Mouse (Mus musculus) brain, adult 2 months (tissue): ENCODE results near the gene Tfpi2.

Experiments used
- DNase-seq: peaks from one replicate; pipeline ENCODE4 v3.0.0; 2011; ENCODE audit warnings: low read depth, low spot score

The Tfpi2 gene

GRCm38 (mm10) chr6:3988750-3989149 is at the start of gene Tfpi2:
Tfpi2 (minus strand) TSS chr6:3988919.
- no peak for DNase-seq

GRCm38 (mm10) chr6:4030956-4031355 is 42.2 kb upstream of the Tfpi2 start:
- peak; percentile 49 for DNase-seq

- no peak for DNase-seq
These were observed 37.6 kb upstream of the Tfpi2 start for GRCm38 (mm10) chr6:4026367-4026766.

GRCm38 (mm10) chr6:4022645-4023044 is 33.9 kb upstream of the Tfpi2 start:
- DNase-seq = no peak

GRCm38 (mm10) chr6:4009548-4009947 is 20.8 kb upstream of the Tfpi2 start:
- no peak for DNase-seq

GRCm38 (mm10) chr6:4008501-4009040 is 19.9 kb upstream of the Tfpi2 start:
- no peak for DNase-seq

- DNase-seq = no peak
These were observed 16.1 kb upstream of the Tfpi2 start for GRCm38 (mm10) chr6:4004808-4005207.

- peak; percentile 50 for DNase-seq
These were observed 15.2 kb upstream of the Tfpi2 start, which contains the start of gene Gng11 for GRCm38 (mm10) chr6:4003890-4004306. Gng11 (plus strand) TSS chr6:4003904.

GRCm38 (mm10) chr6:4003445-4003844 is 14.7 kb upstream of the Tfpi2 start:
- peak; percentile 30 for DNase-seq

- peak; percentile 32 for DNase-seq
These were observed 12.0 kb upstream of the Tfpi2 start for GRCm38 (mm10) chr6:4000716-4001115.

GRCm38 (mm10) chr6:3999296-3999695 is 10.6 kb upstream of the Tfpi2 start:
- DNase-seq = peak; percentile 74

GRCm38 (mm10) chr6:3998089-3998488 is 9.4 kb upstream of the Tfpi2 start:
- no peak for DNase-seq

GRCm38 (mm10) chr6:3993492-3993891 is 4.8 kb upstream of the Tfpi2 start, which contains the start of gene Gngt1:
Gngt1 (plus strand) TSS chr6:3993792.
- no peak for DNase-seq

GRCm38 (mm10) chr6:3982661-3983284 is 5.9 kb downstream of the Tfpi2 start:
- DNase-seq = no peak

GRCm38 (mm10) chr6:3973679-3974078 is 15.0 kb downstream of the Tfpi2 start:
- no peak for DNase-seq

GRCm38 (mm10) chr6:3967676-3968626 is 20.8 kb downstream of the Tfpi2 start:
- peak; percentile 12 for DNase-seq

- DNase-seq = no peak
These were observed 33.8 kb downstream of the Tfpi2 start for GRCm38 (mm10) chr6:3954969-3955368.

GRCm38 (mm10) chr6:3936140-3936714 is 52.5 kb downstream of the Tfpi2 start:
- no peak for DNase-seq

GRCm38 (mm10) chr6:3935606-3936005 is 53.1 kb downstream of the Tfpi2 start:
- DNase-seq = no peak

GRCm38 (mm10) chr6:3935048-3935447 is 53.7 kb downstream of the Tfpi2 start:
- DNase-seq = no peak

GRCm38 (mm10) chr6:3926140-3926539 is 62.6 kb downstream of the Tfpi2 start:
- DNase-seq = no peak

GRCm38 (mm10) chr6:3922870-3923269 is 65.8 kb downstream of the Tfpi2 start:
- peak; percentile 89 for DNase-seq
